Mouse (Mus musculus): ENCODE results near the gene Fbxo24. TPM values are rescaled to one million over a fixed set of nuclear protein-coding genes. Genes with fewer than 3 reads are reported as not detected.

Fbxo24 gene
- polyA plus RNA-seq, 1 experiment from 2014 or later: 0.20 TPM

DNA sequence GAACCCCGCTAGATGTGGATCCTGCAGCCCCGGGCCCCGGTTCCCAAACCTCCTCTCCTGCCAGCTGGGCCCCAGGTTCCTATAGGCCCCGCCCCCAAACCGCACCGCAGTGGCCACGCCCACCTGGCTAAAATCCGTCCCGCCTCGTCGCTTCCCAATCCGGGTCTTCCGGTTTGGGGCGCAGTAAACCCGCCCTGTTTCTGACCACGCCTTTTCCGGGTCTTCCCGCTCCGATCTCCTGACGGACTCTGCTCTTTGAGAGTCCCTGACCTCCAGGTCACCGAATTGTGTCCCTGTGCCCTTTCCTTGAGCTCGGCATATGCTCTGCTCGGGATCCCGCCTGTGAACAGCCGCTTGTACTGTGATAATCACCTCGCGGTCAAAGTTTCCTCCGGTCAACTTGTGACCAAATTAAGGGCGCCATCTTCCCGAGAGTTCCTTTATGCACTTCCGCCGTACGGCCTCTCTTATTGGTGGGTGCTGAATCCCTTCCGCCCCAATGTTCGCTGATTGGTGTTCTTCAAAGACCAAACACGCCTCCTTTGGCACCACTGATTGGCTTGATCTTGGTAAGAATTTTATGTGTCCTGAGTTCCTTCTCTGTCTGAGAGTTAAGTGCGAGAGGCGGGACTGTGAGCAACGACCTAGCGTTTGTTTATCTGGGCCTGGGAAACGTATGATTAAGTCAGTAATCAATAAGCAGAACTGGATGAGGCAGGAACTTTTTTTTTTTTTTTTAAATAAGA, 28.0 kb downstream of the Fbxo24 start, which contains the start of gene Mospd3:
TSS of gene Mospd3 (minus strand) at position 440 of the 746 bp plus-strand sequence.
- ATAC-seq (ENCODE audit: insufficient number of reproducible peaks, insufficient read depth, low FRiP score, low read depth): peak; percentile 93
- Histone ChIP-seq H3K36me3 (ENCODE audit: control insufficient read depth, insufficient read depth, low read length) (peaks cover 24% of the 10 kb centered on the region), H3K27ac (replicated peaks in 1 of 2; ENCODE audit: control insufficient read depth in 1 of 2, insufficient read depth in 1 of 2, low read depth in 2 of 2, low read length in 2 of 2) (peak within 1 kb of the TSS; percentile 88 to 89), H3K9me3 (ENCODE audit: control insufficient read depth, low read length) (no peaks in the 10 kb centered on the region), H3K9ac (ENCODE audit: low read length) (peak within 1 kb of the TSS; percentile 91), H3K4me2 (ENCODE audit: low read length) (peak within 1 kb of the TSS; percentile 96), H3K4me3 (ENCODE audit: control insufficient read depth in 1 of 2, insufficient read depth in 1 of 2, low read depth in 1 of 2, low read length in 2 of 2) (peak within 1 kb of the TSS; percentile 75 to 80), H3K27me3 (ENCODE audit: control insufficient read depth, insufficient read depth, low read length) (no peaks in the 10 kb centered on the region), H3K4me1 (ENCODE audit: control insufficient read depth in 2 of 2, insufficient read depth in 2 of 2, low read length in 2 of 2) (peaks cover 9 to 20% of the 10 kb centered on the region in 2 experiments)
- under 1% methylated on average over 41 of the region's 41 CpGs for WGBS

DNA sequence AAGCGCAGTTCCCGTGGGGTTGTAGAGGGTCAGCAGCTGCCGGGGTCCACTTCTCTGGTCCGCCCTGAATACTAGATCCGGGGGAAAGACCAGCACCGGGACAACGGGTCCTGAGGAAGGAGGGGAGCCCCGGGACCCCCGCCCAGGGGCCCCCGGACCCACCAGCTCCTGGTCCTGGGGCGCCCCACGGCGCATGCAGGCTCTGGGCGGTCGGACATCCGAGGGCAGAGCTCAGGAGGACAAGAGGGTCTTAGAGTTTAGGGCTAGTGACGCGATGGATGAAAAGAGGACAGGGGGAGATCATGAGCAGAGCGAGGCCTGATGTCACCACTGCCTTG, 28.6 kb downstream of the Fbxo24 start:
- H3K4me1 ChIP-seq (ENCODE audit: control insufficient read depth in 2 of 2, insufficient read depth in 2 of 2, low read length in 2 of 2): peaks cover 9 to 20% of the 10 kb centered on the region in 2 experiments
- no peaks in the 10 kb centered on the region for H3K27me3 ChIP-seq (ENCODE audit: control insufficient read depth, insufficient read depth, low read length)
- H3K36me3 ChIP-seq (ENCODE audit: control insufficient read depth, insufficient read depth, low read length): peaks cover 19% of the 10 kb centered on the region
- H3K9me3 ChIP-seq (ENCODE audit: control insufficient read depth, low read length): no peaks in the 10 kb centered on the region
- peak; percentile 55 for ATAC-seq (ENCODE audit: insufficient number of reproducible peaks, insufficient read depth, low FRiP score, low read depth)
- WGBS: 1% methylated on average over 19 of the region's 19 CpGs
- peak overlapping the region in 1 of 2 experiments; percentile 20; a peak in 1 of 4 replicates for H3K27ac ChIP-seq (replicated peaks in 1 of 2; ENCODE audit: control insufficient read depth in 1 of 2, insufficient read depth in 1 of 2, low read depth in 2 of 2, low read length in 2 of 2)
- H3K4me3 ChIP-seq (ENCODE audit: control insufficient read depth in 1 of 2, insufficient read depth in 1 of 2, low read depth in 1 of 2, low read length in 2 of 2): peak overlapping the region; percentile 75 to 80
- peak overlapping the region; percentile 91 for H3K9ac ChIP-seq (ENCODE audit: low read length)
- H3K4me2 ChIP-seq (ENCODE audit: low read length): peak overlapping the region; percentile 96

DNA sequence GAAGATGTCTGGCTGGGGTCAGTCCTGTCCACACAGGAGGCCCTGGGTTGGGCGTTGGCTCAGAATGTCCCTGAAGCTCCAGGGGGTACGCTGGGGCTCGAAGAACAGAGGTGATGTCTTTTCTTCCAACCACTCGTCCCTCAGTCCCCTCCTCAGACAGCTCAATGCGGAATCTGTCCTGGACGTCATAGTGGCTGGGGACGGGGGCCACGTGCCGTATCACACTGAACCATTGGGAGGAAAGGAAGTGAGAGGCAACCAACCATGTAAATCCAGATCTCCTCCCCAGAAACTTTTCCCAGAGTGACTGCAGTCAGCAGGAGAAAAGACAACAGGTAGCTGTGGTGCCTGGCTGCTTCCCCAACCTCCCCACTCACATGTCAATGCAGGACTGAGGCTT, 29.2 kb downstream of the Fbxo24 start:
- peak overlapping the region; percentile 96 for H3K4me2 ChIP-seq (ENCODE audit: low read length)
- no peaks in the 10 kb centered on the region for H3K9me3 ChIP-seq (ENCODE audit: control insufficient read depth, low read length)
- H3K36me3 ChIP-seq (ENCODE audit: control insufficient read depth, insufficient read depth, low read length): peaks cover 14% of the 10 kb centered on the region; the same call in 1 of the 2 replicates
- 62% methylated on average over 9 of the region's 9 CpGs for WGBS
- peak overlapping the region; percentile 75 to 80 for H3K4me3 ChIP-seq (ENCODE audit: control insufficient read depth in 1 of 2, insufficient read depth in 1 of 2, low read depth in 1 of 2, low read length in 2 of 2)
- H3K9ac ChIP-seq (ENCODE audit: low read length): peak overlapping the region; percentile 91
- peaks cover 9 to 20% of the 10 kb centered on the region in 2 experiments for H3K4me1 ChIP-seq (ENCODE audit: control insufficient read depth in 2 of 2, insufficient read depth in 2 of 2, low read length in 2 of 2)
- H3K27ac ChIP-seq (replicated peaks in 1 of 2; ENCODE audit: control insufficient read depth in 1 of 2, insufficient read depth in 1 of 2, low read depth in 2 of 2, low read length in 2 of 2): no peak overlapping the region
- no peaks in the 10 kb centered on the region for H3K27me3 ChIP-seq (ENCODE audit: control insufficient read depth, insufficient read depth, low read length)
- no peak for ATAC-seq (ENCODE audit: insufficient number of reproducible peaks, insufficient read depth, low FRiP score, low read depth)

DNA sequence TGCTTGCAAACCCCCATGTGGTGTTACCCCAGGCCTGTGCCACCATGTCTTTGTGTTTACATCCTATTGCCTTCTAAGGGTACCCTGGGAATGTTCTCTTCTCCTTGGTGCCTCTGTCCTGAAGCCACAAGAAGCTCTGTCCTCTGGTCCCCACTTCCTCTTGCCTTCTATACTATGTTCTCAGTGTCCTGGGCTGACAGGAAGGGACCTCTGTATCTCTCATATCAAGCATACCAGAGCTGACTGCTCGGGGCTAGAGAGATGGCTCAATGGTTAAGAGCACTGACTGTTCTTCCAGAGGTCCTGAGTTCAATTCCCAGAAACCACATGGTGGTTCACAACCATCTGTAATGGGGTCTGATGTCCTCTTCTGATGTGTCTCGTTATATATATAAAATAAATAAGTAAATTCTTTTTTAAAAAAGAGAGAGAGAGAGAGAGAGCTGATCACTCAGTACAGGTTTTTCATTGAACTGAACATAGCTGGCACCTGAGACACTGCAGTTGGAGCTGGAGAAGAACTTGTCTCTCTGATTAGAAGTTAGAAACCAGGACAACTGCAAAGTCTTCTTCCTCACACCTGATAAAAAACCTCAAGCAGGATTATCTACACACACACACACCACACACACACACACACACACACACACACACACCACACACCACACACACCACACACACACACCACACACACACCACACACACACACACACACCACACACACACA, 30.5 kb downstream of the Fbxo24 start:
- H3K4me3 ChIP-seq (ENCODE audit: control insufficient read depth in 1 of 2, insufficient read depth in 1 of 2, low read depth in 1 of 2, low read length in 2 of 2): no peak overlapping the region
- H3K4me2 ChIP-seq (ENCODE audit: low read length): no peak overlapping the region
- H3K27ac ChIP-seq (replicated peaks in 1 of 2; ENCODE audit: control insufficient read depth in 1 of 2, insufficient read depth in 1 of 2, low read depth in 2 of 2, low read length in 2 of 2): no peak overlapping the region
- ATAC-seq (ENCODE audit: insufficient number of reproducible peaks, insufficient read depth, low FRiP score, low read depth): no peak
- H3K9me3 ChIP-seq (ENCODE audit: control insufficient read depth, low read length): no peaks in the 10 kb centered on the region
- no peaks in the 10 kb centered on the region for H3K27me3 ChIP-seq (ENCODE audit: control insufficient read depth, insufficient read depth, low read length)
- H3K4me1 ChIP-seq (ENCODE audit: control insufficient read depth in 2 of 2, insufficient read depth in 2 of 2, low read length in 2 of 2): peaks cover 9 to 20% of the 10 kb centered on the region in 2 experiments
- H3K36me3 ChIP-seq (ENCODE audit: control insufficient read depth, insufficient read depth, low read length): peaks cover 7% of the 10 kb centered on the region; the same call in 1 of the 2 replicates
- WGBS: 59% methylated on average over 2 of the region's 2 CpGs
- H3K9ac ChIP-seq (ENCODE audit: low read length): no peak overlapping the region

DNA sequence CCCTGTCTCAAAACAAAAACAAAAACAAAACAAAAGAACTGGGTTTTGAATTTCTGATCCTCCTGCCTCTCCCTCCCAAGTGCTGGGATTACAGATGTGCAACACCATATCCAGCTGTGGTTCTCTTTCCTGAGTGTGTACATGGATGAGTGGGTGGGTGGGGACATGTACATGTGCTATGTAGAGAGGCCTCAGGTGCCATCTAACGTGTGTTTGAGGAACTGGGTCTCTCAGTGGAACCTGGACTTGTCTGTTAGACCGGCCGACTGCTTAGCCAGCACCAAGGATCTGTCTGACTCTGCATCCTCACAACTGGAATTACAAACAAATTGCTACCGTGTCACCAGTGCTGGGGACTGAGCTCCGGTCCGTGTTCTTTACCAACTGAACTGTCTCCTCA, 31.2 kb downstream of the Fbxo24 start:
- Histone ChIP-seq H3K4me1 (ENCODE audit: control insufficient read depth in 2 of 2, insufficient read depth in 2 of 2, low read length in 2 of 2) (peaks cover 8 to 14% of the 10 kb centered on the region in 2 experiments), H3K27me3 (ENCODE audit: control insufficient read depth, insufficient read depth, low read length) (no peaks in the 10 kb centered on the region), H3K9me3 (ENCODE audit: control insufficient read depth, low read length) (no peaks in the 10 kb centered on the region), H3K4me2 (ENCODE audit: low read length) (no peak overlapping the region), H3K27ac (replicated peaks in 1 of 2; ENCODE audit: control insufficient read depth in 1 of 2, insufficient read depth in 1 of 2, low read depth in 2 of 2, low read length in 2 of 2) (no peak overlapping the region), H3K36me3 (ENCODE audit: control insufficient read depth, insufficient read depth, low read length) (peaks cover 7% of the 10 kb centered on the region; the same call in 1 of the 2 replicates), H3K9ac (ENCODE audit: low read length) (no peak overlapping the region), H3K4me3 (ENCODE audit: control insufficient read depth in 1 of 2, insufficient read depth in 1 of 2, low read depth in 1 of 2, low read length in 2 of 2) (no peak overlapping the region)
- 94% methylated on average over 6 of the region's 6 CpGs for WGBS
- no peak for ATAC-seq (ENCODE audit: insufficient number of reproducible peaks, insufficient read depth, low FRiP score, low read depth)

DNA sequence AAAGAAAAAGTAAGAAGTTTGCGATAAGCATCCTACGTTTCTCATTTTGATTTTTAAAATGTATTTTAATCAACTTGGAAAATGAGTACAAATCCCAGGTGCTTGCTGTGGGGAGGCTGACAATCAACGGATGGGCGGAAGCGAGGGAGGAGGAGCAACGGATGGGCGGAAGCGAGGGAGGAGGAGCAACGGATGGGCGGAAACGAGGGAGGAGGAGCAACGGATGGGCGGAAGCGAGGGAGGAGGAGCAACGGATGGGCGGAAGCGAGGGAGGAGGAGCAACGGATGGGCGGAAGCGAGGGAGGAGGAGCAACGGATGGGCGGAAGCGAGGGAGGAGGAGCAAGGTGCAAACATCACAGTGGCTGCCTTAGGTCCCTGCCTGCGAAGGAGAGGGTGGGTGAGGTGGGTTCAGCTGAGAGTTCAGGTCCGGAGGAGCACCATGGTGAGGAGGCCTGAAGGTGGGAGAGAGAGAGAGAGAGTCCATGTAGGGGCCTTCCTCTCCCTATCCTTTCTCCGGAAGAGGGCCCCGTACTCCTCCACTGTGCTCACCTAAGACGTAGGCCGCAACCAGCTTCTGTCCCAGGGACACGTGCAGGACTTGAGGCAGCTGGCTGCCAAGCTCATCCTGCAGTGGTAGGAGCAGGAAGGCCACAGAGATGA, 32.1 kb downstream of the Fbxo24 start:
- Histone ChIP-seq H3K4me1 (ENCODE audit: control insufficient read depth in 2 of 2, insufficient read depth in 2 of 2, low read length in 2 of 2) (peaks cover 5 to 10% of the 10 kb centered on the region in 2 experiments), H3K9ac (ENCODE audit: low read length) (no peak overlapping the region), H3K4me2 (ENCODE audit: low read length) (no peak overlapping the region), H3K27ac (replicated peaks in 1 of 2; ENCODE audit: control insufficient read depth in 1 of 2, insufficient read depth in 1 of 2, low read depth in 2 of 2, low read length in 2 of 2) (no peak overlapping the region), H3K36me3 (ENCODE audit: control insufficient read depth, insufficient read depth, low read length) (peaks cover 7% of the 10 kb centered on the region; the same call in 1 of the 2 replicates), H3K27me3 (ENCODE audit: control insufficient read depth, insufficient read depth, low read length) (no peaks in the 10 kb centered on the region), H3K9me3 (ENCODE audit: control insufficient read depth, low read length) (no peaks in the 10 kb centered on the region), H3K4me3 (ENCODE audit: control insufficient read depth in 1 of 2, insufficient read depth in 1 of 2, low read depth in 1 of 2, low read length in 2 of 2) (no peak overlapping the region)
- 38% methylated on average over 28 of the region's 30 CpGs for WGBS
- no peak for ATAC-seq (ENCODE audit: insufficient number of reproducible peaks, insufficient read depth, low FRiP score, low read depth)

DNA sequence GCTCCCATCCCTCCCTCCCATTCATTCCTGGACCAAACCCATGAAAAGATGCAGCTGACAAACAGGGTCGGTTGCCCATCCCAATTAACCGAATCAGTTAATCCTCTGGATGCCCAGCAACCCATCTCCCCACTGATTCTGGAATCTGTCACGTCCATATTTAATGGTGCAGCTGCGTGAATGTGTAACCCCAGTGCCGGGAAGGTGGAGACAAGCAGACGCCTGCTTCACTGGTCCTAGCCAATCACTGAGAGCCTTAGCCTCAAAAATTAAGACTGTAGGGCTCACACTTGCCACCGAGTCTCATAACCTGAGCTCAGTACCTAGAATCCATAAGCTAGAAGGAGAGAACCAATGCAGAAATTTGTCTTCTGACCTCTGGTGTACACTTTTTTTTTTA, 32.9 kb downstream of the Fbxo24 start:
- no peaks in the 10 kb centered on the region for H3K27me3 ChIP-seq (ENCODE audit: control insufficient read depth, insufficient read depth, low read length)
- ATAC-seq (ENCODE audit: insufficient number of reproducible peaks, insufficient read depth, low FRiP score, low read depth): no peak
- WGBS: 85% methylated on average over 7 of the region's 7 CpGs
- peaks cover 7% of the 10 kb centered on the region; the same call in 1 of the 2 replicates for H3K36me3 ChIP-seq (ENCODE audit: control insufficient read depth, insufficient read depth, low read length)
- H3K4me2 ChIP-seq (ENCODE audit: low read length): no peak overlapping the region
- no peak overlapping the region for H3K9ac ChIP-seq (ENCODE audit: low read length)
- H3K4me1 ChIP-seq (ENCODE audit: control insufficient read depth in 2 of 2, insufficient read depth in 2 of 2, low read length in 2 of 2): peaks cover 5 to 10% of the 10 kb centered on the region in 2 experiments
- no peak overlapping the region for H3K4me3 ChIP-seq (ENCODE audit: control insufficient read depth in 1 of 2, insufficient read depth in 1 of 2, low read depth in 1 of 2, low read length in 2 of 2)
- no peaks in the 10 kb centered on the region for H3K9me3 ChIP-seq (ENCODE audit: control insufficient read depth, low read length)
- H3K27ac ChIP-seq (replicated peaks in 1 of 2; ENCODE audit: control insufficient read depth in 1 of 2, insufficient read depth in 1 of 2, low read depth in 2 of 2, low read length in 2 of 2): no peak overlapping the region
